In genomic region chr7:67598050-67598449, GRCm38 (mm10) we compare ENCODE assay signal across 9 mouse cellular contexts. TPM values are rescaled to one million over a fixed set of nuclear protein-coding genes. Genes with fewer than 3 reads are reported as not detected.
DNase-seq lines count a peak whose midpoint lies in the region; ATAC-seq lines count a peak whose summit lies in the region.
"Had no signal": no experiment of that assay in that cellular context is flagged by ENCODE, and none has a peak within 500 bp of the region (broad histone marks: within the 10 kb centered on the region; RNA-seq: fewer than 3 reads in every experiment).

No protein-coding gene starts in this region.

- H3K9ac ChIP-seq in heart, embryonic 16.5 days (ENCODE audit: low read length), result no peak overlapping the region

- intact Hi-C loops in left cerebral cortex, postnatal 14 days (cut with DNase I), result no loop called here

- no peaks in the 10 kb centered on the region for H3K27me3 ChIP-seq in heart, embryonic 16.5 days (ENCODE audit: control insufficient read depth, insufficient read depth, low read length)

- ATAC-seq in heart, embryonic 16.5 days (replicated peaks; ENCODE audit: extremely low read depth, insufficient read depth, low FRiP score), result 0 out of 2 replicates have a peak, but pooled peaks have one; percentile 37

- H3K36me3 ChIP-seq in heart, embryonic 16.5 days (ENCODE audit: control insufficient read depth, insufficient read depth), result no peaks in the 10 kb centered on the region

- H3K9me3 ChIP-seq in heart, embryonic 16.5 days (replicated peaks; ENCODE audit: control insufficient read depth, low read length), result no peaks in the 10 kb centered on the region

- H3K4me3 ChIP-seq in heart, embryonic 16.5 days (ENCODE audit: low read length), result no peak overlapping the region

- 52% methylated on average over 3 of the region's 3 CpGs for WGBS in heart, embryonic 16.5 days

- H3K4me1 ChIP-seq in heart, embryonic 16.5 days (ENCODE audit: control insufficient read depth, insufficient read depth, low read length), result peaks cover 6% of the 10 kb centered on the region

- H3K27ac ChIP-seq in heart, embryonic 16.5 days (ENCODE audit: low read length), result peak overlapping the region; percentile 69
- H3K27ac ChIP-seq: macrophage had no signal

- H3K4me2 ChIP-seq in heart, embryonic 16.5 days (ENCODE audit: low read depth, low read length), result no peak overlapping the region

- peak; percentile 31 to 48 for DNase-seq in cerebellum, postnatal 14 days
- no peak for DNase-seq in cerebellum, adult 9-10 months
- peak; percentile 83 for DNase-seq in brain, adult 2 months (ENCODE audit: low read depth, low spot score)
- peak; percentile 76 to 91 for DNase-seq in left cerebral cortex, postnatal 14 days (ENCODE audit: low spot score in 2 of 2)
- no peak for DNase-seq in thymus, postnatal 36 days
- DNase-seq in c-Kit-positive CD71-positive TER-119-positive erythroid progenitor cells, embryonic 14.5 days (ENCODE audit: low spot score), result no peak
- no peak for DNase-seq in cerebellum, postnatal 36 days

RNA-seq across cellular contexts. Expression of gene Lrrc28, which starts 47.0 kb away (rescaled TPM):
- 10.8 and 13.0 TPM in 2 replicates for polyA plus RNA-seq in heart, embryonic 16.5 days (2015; fragmentation: Nextera tagmentation; extraction: Ambion mirVana)
- total RNA-seq in left cerebral cortex, postnatal 14 days (2021), result 10 to 100 TPM; 34.1 to 34.8 TPM

RNA-seq across cellular contexts. Expression of gene Ttc23, which starts 49.2 kb away (rescaled TPM):
- polyA plus RNA-seq in heart, embryonic 16.5 days (2015; fragmentation: Nextera tagmentation; extraction: Ambion mirVana), result 17.5 and 18.1 TPM in 2 replicates
- total RNA-seq in left cerebral cortex, postnatal 14 days (2021), result 1 to 10 TPM; 7.8 to 9.7 TPM

Comparison
In these comparisons a context has a peak if more than half of its experiments do, and no peak if none do; other contexts are left out.
1. DNase-seq: peak in cerebellum, postnatal 14 days (2 of 2), brain, adult 2 months (single experiment) and left cerebral cortex, postnatal 14 days (2 of 2); none in cerebellum, adult 9-10 months (single experiment), thymus, postnatal 36 days (0 of 2), c-Kit-positive CD71-positive TER-119-positive erythroid progenitor cells, embryonic 14.5 days (single experiment) and cerebellum, postnatal 36 days (0 of 2).